Mouse (Mus musculus) bone marrow, adult 2 months (tissue): Measurements from ENCODE around the gene Txnrd1.

ENCODE experiments used
- CTCF ChIP-seq: fragments of 200-500 bp; IDR thresholded peaks from 2 replicates; pipeline ENCODE4 v1.5.1; 2011; ENCODE audit warnings: low read length, control low read depth; ENCODE audit not compliant: control insufficient read depth, insufficient read depth
- POLR2A ChIP-seq: fragments of 200-500 bp; IDR thresholded peaks from 2 replicates; pipeline ENCODE4 v1.6.1; 2011; ENCODE audit warnings: low read depth, mild to moderate bottlenecking, control low read depth, low read length, borderline replicate concordance; ENCODE audit not compliant: control insufficient read depth

DNA sequence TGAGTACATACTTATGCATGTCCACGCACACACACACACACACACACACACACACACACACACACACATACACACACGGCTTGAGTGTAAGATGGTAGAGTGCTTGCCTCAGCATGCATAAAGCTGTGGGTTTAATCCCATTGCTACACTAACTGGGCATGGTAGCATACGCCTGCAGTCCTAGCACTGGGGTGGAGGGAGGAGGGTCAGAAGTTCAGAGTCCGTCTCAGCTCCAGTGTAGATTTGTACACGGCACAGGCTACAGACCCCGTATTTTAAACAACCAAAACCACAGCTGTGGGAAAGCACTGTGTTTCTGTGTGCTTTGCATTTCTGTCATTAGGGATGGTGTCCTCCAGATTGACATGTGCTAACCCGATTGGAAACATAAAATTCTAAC lies 57.7 kb downstream of the Txnrd1 start:
- TF ChIP-seq POLR2A (no peak), CTCF (no peak)
